Mouse (Mus musculus) gastrocnemius, postnatal 14 days (tissue): ENCODE data around the gene Snx17. TPM values are rescaled to one million over a fixed set of nuclear protein-coding genes. Genes with fewer than 3 reads are reported as not detected.

Experiments
- DNase-seq: peaks from one replicate; pipeline ENCODE4 v3.0.0; 2021; ENCODE audit warnings: mixed read lengths
- intact Hi-C: fragments of 180-260 bp; cut with DNase I; formaldehyde crosslinking; loops from one replicate; pipeline ENCODE4 v1.15.1; 2025; ENCODE audit warnings: low total_unique reads
- long read RNA-seq, 2 experiments: library from polyadenylated mRNA; stranded (forward); transcript quantifications; one replicate each; pipeline ENCODE4 v2.0.0; 2021
- total RNA-seq, 2 experiments: library from RNA; stranded (reverse); gene quantifications; 2 replicates each; pipeline ENCODE4 v1.2.3; 2021

Gene Snx17
- total RNA-seq, result 10 to 100 TPM; 42.4 to 42.7 TPM
- long read RNA-seq, experiment 1, transcript Snx17-201 (15 exons, 2,018 nt), result major isoform, 35 of 44 reads
- long read RNA-seq, experiment 1, partial matches to known transcripts, result 2 of 44 reads
- long read RNA-seq, experiment 1, other reads (novel, unspliced or antisense), result 7 of 44 reads
- long read RNA-seq, experiment 2, transcript Snx17-201 (15 exons, 2,018 nt), result major isoform, 41 of 53 reads
- long read RNA-seq, experiment 2, partial matches to known transcripts, result 6 of 53 reads
- long read RNA-seq, experiment 2, other reads (novel, unspliced or antisense), result 6 of 53 reads

DNA sequence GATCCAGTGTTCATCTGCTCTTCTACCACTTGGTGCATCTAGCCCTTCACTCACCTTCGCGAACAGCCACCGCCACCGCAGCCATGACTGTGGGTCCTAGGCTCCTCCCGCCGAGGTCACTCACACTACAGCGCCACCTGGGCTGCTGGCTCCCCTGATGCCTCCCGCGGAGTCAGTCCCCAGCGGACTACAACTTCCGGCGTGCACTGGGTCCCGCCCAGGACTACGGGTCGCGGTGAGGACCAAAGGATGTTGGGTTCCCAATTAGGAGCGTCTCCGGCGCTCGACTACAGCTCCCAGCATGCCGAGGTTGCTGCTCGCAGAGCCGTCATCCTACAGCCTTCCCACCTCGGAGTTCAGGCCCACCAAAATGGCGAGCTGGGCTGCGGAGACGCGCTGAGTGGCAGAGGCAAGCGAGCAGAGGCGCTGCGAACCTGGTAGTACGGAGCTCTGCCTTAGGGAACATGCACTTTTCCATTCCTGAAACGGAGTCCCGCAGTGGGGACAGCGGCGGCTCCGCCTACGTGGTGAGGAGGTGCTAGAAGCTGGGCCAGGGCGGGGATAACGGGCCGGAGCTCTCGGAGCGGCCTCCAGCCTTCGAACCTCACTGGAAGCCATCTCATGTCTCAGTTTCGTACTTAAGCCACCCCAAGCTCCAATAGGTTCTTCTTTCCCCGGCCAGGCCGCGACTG lies at the start of gene Snx17, which contains the start of gene Eif2b4:
Gene Snx17 (plus strand): TSS at position 289 of the 692 bp plus-strand sequence.
Gene Eif2b4 (minus strand): TSS at position 492 of the 692 bp plus-strand sequence.
- peak; percentile 99 for DNase-seq
- intact Hi-C loops, result no loop called here

- no peak for DNase-seq
These were observed 43.2 kb upstream of the Snx17 start for GRCm38 (mm10) chr5:31149781-31150180.

DNA sequence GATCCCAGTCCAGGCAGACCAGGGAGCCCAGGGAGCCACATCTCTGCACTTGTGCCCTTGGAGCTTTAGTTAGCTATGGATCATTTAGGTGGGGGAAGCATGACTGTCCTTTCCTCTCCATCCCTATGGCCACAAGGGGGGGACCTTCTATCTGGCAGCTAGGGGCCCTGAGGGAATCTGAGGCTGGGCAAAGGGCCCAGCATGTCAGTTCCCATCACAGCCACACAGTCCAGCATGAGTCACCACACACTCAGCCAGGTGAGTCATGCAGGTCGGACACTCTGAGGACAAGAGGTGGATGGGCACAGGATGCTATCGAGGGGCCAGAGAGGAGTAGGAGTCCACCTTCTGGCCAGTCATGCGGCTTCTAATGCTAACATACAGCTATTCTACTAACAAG lies 41.3 kb upstream of the Snx17 start:
- DNase-seq, result peak; percentile 28
- intact Hi-C loops, result no loop called here

More at GRCm38 (mm10) chr5:31149781-31150180, 43.2 kb upstream of the Snx17 start:
- intact Hi-C loops, result no loop called here

GRCm38 (mm10) chr5:31153516-31154151 lies 39.4 kb upstream of the Snx17 start:
- intact Hi-C loops, result no loop called here

GRCm38 (mm10) chr5:31154152-31154553 lies 38.9 kb upstream of the Snx17 start, which contains the start of gene Mpv17:
Gene Mpv17, minus strand, starts transcription at chr5:31154251.
- intact Hi-C loops, result no loop called here
- DNase-seq, result peak; percentile 82

More at GRCm38 (mm10) chr5:31153516-31154151, 39.4 kb upstream of the Snx17 start:
- peak; percentile 40 for DNase-seq

DNA sequence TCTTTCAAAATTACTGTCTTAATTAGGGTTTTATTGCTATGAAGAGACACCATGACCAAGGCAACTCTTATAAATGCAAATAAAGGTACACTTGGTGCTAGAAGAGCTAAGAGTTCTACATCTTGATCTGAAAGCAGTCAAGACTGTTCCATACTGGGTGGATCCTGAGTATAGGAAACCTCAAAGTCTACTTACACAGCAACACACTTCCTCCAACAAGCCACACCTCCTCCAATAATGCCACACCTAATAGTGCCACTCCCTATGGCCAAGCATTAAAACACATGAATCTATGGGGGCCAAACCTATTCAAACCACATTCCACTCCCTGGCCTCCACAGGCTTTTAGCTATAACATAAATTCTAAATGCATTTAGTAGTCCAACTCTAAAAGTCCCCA lies 30.6 kb upstream of the Snx17 start:
- intact Hi-C loops, result no loop called here
- DNase-seq, result no peak

DNA sequence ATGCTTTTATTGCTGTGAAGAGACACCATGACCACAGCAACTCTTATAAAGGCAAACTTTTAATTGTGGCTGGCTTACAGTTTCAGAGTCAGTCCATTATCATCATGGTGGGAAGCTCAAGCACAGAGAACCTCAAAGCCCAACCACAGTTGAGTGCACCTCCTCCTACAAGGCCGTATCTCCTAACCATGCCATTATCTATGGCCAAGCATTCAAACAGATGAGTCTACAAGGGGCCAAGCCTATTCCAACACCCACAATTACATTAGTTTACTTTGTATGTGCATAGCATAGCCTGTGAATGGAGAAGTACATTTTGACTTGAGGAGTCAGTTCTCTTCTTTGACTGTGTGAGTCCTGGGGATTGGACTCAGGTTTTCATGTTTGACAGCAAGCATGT lies 28.1 kb upstream of the Snx17 start:
- DNase-seq, result no peak
- intact Hi-C loops, result no loop called here

- DNase-seq, result no peak
- intact Hi-C loops, result no loop called here
These were observed 24.4 kb upstream of the Snx17 start for GRCm38 (mm10) chr5:31168630-31169029.

GRCm38 (mm10) chr5:31179301-31179765 lies 13.7 kb upstream of the Snx17 start:
- intact Hi-C loops, result no loop called here

GRCm38 (mm10) chr5:31179766-31180630 lies 13.0 kb upstream of the Snx17 start, which contains the start of the genes Gm29609 and Gtf3c2:
Gene Gm29609, minus strand, starts transcription at chr5:31179911.
Gene Gtf3c2, minus strand, starts transcription at chr5:31180144.
- intact Hi-C loops, result no loop called here
- DNase-seq, result peak; percentile 93

More at GRCm38 (mm10) chr5:31179301-31179765, 13.7 kb upstream of the Snx17 start:
- no peak for DNase-seq

GRCm38 (mm10) chr5:31181183-31181770 lies 11.8 kb upstream of the Snx17 start:
- DNase-seq, result no peak
- intact Hi-C loops, result no loop called here

DNA sequence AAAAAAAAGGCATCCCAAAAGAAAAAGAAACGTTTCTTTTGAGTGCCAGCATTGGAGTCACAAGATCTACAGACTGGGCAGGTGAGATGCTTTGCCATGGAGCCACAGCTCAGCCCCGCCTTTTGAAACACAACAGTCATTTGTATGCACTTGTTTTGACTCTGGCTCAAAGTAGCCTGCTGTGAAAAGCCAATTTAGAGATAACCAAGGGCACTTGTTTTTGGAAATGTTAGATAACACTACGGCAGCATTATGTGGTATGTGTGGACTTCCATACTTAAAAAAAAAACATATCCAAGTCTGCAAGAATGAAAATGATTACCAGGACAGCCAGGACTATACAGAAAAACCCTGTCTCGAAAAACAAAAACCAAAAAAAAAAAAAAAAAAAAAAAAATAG lies 9.3 kb upstream of the Snx17 start:
- DNase-seq, result no peak
- intact Hi-C loops, result no loop called here

GRCm38 (mm10) chr5:31188223-31188840 lies 4.7 kb upstream of the Snx17 start:
- intact Hi-C loops, result no loop called here

DNA sequence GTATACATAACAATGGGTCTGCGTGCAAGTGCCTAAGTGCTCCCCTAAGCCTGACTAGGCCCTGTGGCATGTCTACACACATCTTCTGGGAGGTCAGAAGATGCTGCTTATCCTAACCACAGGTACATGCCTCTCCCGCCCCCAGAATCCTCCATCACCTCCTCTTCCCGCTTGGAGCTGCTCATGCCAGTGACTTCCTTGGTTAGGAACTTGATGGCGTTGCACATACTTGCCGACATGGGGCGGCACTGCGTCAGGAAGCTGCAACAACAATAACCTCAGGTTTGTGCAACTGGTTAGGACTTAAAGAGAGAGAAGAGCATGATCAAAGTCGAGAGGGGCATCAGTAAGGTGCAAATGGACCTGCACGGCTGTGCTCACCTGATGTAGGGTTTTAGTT lies 2.8 kb upstream of the Snx17 start:
- DNase-seq, result no peak
- intact Hi-C loops, result no loop called here

More at GRCm38 (mm10) chr5:31188223-31188840, 4.7 kb upstream of the Snx17 start:
- no peak for DNase-seq

- intact Hi-C loops, result no loop called here
- peak; percentile 74 for DNase-seq
These were observed 735 bp upstream of the Snx17 start for GRCm38 (mm10) chr5:31192045-31192938.

- intact Hi-C loops, result no loop called here
- no peak for DNase-seq
These were observed 729 bp downstream of the Snx17 start for GRCm38 (mm10) chr5:31193631-31194281.
